Mouse (Mus musculus): ENCODE measurements around the gene Mad2l1bp. TPM values are rescaled to one million over a fixed set of nuclear protein-coding genes. Genes with fewer than 3 reads are reported as not detected.

The Mad2l1bp gene
- polyA plus RNA-seq, 1 experiment from 2014 or later, result 39.7 TPM

DNA sequence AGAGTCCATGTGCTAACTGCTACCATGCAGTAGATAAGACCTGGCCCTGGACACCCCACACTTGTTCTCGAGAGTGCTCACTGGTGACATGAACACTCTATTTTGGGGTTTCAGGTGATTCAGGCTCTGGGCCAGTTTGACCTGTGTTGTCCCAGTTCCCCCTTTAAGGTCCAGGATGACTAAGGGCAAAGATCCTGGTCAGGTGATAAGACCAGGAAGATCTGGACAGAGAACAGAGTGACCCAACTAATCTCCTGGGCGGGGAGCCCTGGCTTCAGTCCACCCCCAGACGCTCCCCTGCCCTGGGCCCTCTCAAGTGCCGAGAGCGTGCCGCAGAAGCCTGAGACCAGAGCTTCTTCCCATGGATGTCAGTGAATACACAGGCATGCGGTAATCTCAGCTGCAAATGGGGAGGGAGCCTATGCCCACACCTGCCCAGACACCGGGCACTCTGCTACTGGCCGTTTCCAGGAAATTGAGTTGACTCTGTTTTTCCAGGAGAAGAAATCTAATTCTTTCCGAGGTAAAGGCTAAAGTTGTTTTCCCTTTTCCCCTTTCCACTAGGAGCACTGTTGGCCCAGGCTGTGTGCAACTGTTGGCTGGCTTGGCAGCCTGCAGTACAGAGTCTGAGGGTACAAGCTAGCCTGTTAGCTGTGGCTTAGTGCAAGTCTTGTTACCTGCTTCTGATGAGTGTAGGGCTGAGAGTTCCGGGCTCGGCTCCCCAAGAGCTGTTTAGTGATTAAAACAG is 29.2 kb downstream of the Mad2l1bp start:
- DNase-seq (ENCODE audit: low spot score) (no peak), ATAC-seq (ENCODE audit: insufficient number of reproducible peaks, low FRiP score, low TSS enrichment, low read depth) (no peak)
- no peak overlapping the region for H3K4me3 ChIP-seq (ENCODE audit: low read depth, low read length)
- peaks cover 40% of the 10 kb centered on the region for H3K36me3 ChIP-seq (ENCODE audit: control insufficient read depth, insufficient read depth, low read length)
- no peaks in the 10 kb centered on the region for H3K27me3 ChIP-seq (ENCODE audit: control insufficient read depth, insufficient read depth, low read length)
- no peaks in the 10 kb centered on the region for H3K4me1 ChIP-seq (ENCODE audit: control insufficient read depth, insufficient read depth, low read length)
- no peak overlapping the region for H3K4me2 ChIP-seq (ENCODE audit: low read depth, severe bottlenecking)
- no peak overlapping the region for H3K9ac ChIP-seq (ENCODE audit: low read length)
- no peak overlapping the region for H3K27ac ChIP-seq (replicated peaks; ENCODE audit: low read depth, low read length)
- 86% methylated on average over 12 of the region's 12 CpGs for WGBS
- no peaks in the 10 kb centered on the region for H3K9me3 ChIP-seq (ENCODE audit: control insufficient read depth, low read length)

DNA sequence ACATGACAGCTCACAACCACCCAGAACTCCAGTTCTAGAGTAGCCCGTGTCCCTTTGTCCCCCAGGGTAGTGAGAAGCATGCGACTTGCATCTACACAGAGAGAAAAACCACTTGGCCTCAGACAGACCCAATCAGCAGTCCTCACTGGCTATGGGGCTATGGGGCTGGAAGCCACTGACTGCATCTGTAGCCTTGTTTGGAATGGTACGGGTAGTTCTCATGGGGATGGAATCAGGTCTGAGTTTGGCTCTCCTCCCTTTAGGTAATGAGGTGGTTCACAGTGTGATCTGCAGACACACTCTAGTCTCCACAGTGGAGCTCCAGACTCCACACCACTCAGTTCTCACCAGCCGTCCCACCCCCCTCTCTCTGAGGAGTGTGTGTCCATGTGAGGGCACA is 30.1 kb downstream of the Mad2l1bp start:
- Histone ChIP-seq H3K36me3 (ENCODE audit: control insufficient read depth, insufficient read depth, low read length) (peaks cover 44% of the 10 kb centered on the region), H3K27ac (replicated peaks; ENCODE audit: low read depth, low read length) (no peak overlapping the region), H3K27me3 (ENCODE audit: control insufficient read depth, insufficient read depth, low read length) (no peaks in the 10 kb centered on the region), H3K4me2 (ENCODE audit: low read depth, severe bottlenecking) (no peak overlapping the region), H3K4me1 (ENCODE audit: control insufficient read depth, insufficient read depth, low read length) (peaks cover 2% of the 10 kb centered on the region; the same call in 1 of the 2 replicates), H3K9me3 (ENCODE audit: control insufficient read depth, low read length) (no peaks in the 10 kb centered on the region), H3K4me3 (ENCODE audit: low read depth, low read length) (no peak overlapping the region), H3K9ac (ENCODE audit: low read length) (no peak overlapping the region)
- DNase-seq (ENCODE audit: low spot score), result no peak
- WGBS, result 95% methylated on average over 4 of the region's 4 CpGs
- ATAC-seq (ENCODE audit: insufficient number of reproducible peaks, low FRiP score, low TSS enrichment, low read depth), result no peak

DNA sequence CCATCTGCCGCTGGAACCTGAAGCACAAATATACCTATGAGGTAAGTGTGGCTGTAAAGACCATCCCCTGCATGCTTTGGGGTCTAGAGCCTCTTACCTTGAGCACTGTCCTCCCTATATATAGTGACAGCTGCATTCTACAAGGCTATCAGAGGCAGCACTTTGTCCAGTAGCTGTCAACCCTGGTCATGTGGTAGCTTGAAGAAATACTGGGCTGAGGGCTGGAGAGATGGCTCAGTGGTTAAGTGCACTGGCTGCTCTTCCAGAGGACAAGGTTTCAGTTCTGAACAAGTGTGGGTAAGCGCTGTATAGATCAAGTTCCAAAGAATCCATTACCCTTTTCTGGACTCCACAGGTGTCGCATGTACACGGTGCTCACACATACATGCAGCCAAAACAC is 30.6 kb downstream of the Mad2l1bp start:
- no peak overlapping the region for H3K4me2 ChIP-seq (ENCODE audit: low read depth, severe bottlenecking)
- ATAC-seq (ENCODE audit: insufficient number of reproducible peaks, low FRiP score, low TSS enrichment, low read depth) (no peak), DNase-seq (ENCODE audit: low spot score) (no peak)
- no peak overlapping the region for H3K4me3 ChIP-seq (ENCODE audit: low read depth, low read length)
- H3K9ac ChIP-seq (ENCODE audit: low read length), result no peak overlapping the region
- H3K27ac ChIP-seq (replicated peaks; ENCODE audit: low read depth, low read length), result no peak overlapping the region
- peaks cover 6% of the 10 kb centered on the region for H3K4me1 ChIP-seq (ENCODE audit: control insufficient read depth, insufficient read depth, low read length)
- H3K27me3 ChIP-seq (ENCODE audit: control insufficient read depth, insufficient read depth, low read length), result no peaks in the 10 kb centered on the region
- H3K9me3 ChIP-seq (ENCODE audit: control insufficient read depth, low read length), result no peaks in the 10 kb centered on the region
- H3K36me3 ChIP-seq (ENCODE audit: control insufficient read depth, insufficient read depth, low read length), result peaks cover 45% of the 10 kb centered on the region
- WGBS, result 98% methylated on average over 4 of the region's 4 CpGs

DNA sequence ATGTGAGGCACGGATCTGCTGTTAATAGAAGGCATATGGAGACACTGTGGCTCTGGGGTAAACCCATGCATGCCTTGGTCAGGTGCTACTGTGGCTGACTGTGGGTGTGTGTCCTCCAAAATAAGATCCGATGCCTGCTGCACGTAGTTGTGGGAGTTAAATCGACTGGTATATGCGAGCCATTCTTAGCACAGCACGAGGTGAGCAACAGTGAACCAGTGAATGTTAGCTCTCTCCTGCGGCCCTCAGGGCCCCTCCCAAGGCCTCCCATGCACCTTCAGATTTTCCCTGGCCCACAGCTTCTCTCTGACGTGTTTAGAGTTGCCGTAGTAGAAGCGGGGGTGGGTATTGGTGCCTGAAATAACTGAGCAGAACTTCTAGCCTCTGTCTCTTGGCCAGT is 33.7 kb downstream of the Mad2l1bp start:
- Histone ChIP-seq H3K9me3 (ENCODE audit: control insufficient read depth, low read length) (no peaks in the 10 kb centered on the region), H3K4me1 (ENCODE audit: control insufficient read depth, insufficient read depth, low read length) (peaks cover 32% of the 10 kb centered on the region), H3K27me3 (ENCODE audit: control insufficient read depth, insufficient read depth, low read length) (no peaks in the 10 kb centered on the region), H3K4me3 (ENCODE audit: low read depth, low read length) (no peak overlapping the region), H3K36me3 (ENCODE audit: control insufficient read depth, insufficient read depth, low read length) (peaks cover 29% of the 10 kb centered on the region), H3K9ac (ENCODE audit: low read length) (no peak overlapping the region), H3K27ac (replicated peaks; ENCODE audit: low read depth, low read length) (no peak overlapping the region), H3K4me2 (ENCODE audit: low read depth, severe bottlenecking) (no peak overlapping the region)
- no peak for ATAC-seq (ENCODE audit: insufficient number of reproducible peaks, low FRiP score, low TSS enrichment, low read depth)
- DNase-seq (ENCODE audit: low spot score), result no peak
- 80% methylated on average over 10 of the region's 10 CpGs for WGBS

DNA sequence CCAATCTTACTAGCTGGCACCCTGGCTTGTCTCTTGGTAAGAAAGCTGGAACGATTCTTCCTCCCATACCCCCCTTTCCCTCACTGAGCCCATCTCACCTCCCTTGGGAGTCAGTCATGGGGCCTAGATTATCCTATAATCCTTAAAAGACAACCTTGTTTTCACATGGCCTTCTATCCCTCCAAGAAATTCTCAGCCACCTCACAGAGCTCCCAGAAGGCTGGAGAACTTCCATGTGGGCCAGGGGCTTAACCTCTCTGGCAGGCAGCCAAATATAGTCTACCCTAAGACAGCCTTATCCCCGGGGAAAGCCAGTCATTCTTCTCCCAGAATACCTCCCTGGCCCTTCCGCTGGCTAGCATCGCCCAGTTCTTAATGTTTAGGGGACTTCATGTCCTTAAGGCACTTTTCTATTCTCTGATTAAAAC is 34.9 kb downstream of the Mad2l1bp start:
- peaks cover 26% of the 10 kb centered on the region for H3K36me3 ChIP-seq (ENCODE audit: control insufficient read depth, insufficient read depth, low read length)
- WGBS, result 63% methylated on average over 4 of the region's 4 CpGs
- H3K27ac ChIP-seq (replicated peaks; ENCODE audit: low read depth, low read length), result 0 out of 2 replicates have a peak overlapping the region, but pooled peaks have one; percentile 45

DNA sequence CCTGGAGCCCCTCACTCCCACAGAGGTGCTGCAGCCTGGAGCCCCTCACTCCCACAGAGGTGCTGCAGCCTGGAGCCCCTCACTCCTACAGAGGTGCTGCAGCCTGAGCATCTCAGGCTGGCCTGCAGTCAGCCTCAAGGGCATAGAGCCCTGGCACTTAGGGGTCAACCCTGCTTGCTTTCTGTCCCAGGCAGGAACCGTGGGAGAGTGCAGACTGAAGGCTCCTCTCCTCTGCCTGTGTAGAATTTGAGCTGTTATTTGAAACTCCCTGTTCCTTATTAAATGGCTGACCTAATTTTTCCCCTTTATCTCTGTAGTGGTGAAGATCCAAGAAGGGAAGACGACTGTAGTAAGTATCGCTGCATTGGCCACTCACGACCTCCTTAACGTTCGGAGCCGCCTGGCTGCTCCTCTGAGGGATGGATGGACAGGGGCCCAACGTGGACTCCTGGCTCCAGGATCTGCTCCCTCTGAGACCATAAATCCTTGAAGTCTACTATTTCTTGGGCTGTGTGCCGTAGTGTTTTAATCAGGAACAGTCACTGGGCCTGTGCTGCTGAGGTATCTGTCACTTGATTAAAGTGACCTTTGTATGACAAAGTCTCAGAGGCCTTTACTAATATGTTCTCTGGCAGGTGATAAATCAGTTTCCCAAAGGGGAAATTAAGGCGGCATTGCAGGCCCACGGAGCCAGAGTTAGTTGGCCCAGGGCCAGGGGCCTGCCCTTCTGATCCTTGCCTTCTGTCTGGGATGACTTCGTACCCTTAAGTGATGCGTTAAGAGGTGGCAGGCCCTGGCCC is 35.5 kb downstream of the Mad2l1bp start:
- Histone ChIP-seq H3K27ac (replicated peaks; ENCODE audit: low read depth, low read length) (peak overlapping the region; percentile 59), H3K4me1 (ENCODE audit: control insufficient read depth, insufficient read depth, low read length) (peaks cover 35% of the 10 kb centered on the region), H3K4me3 (ENCODE audit: low read depth, low read length) (no peak overlapping the region), H3K9ac (ENCODE audit: low read length) (no peak overlapping the region), H3K36me3 (ENCODE audit: control insufficient read depth, insufficient read depth, low read length) (peaks cover 20% of the 10 kb centered on the region; the same call in 1 of the 2 replicates), H3K4me2 (ENCODE audit: low read depth, severe bottlenecking) (no peak overlapping the region), H3K9me3 (ENCODE audit: control insufficient read depth, low read length) (no peaks in the 10 kb centered on the region), H3K27me3 (ENCODE audit: control insufficient read depth, insufficient read depth, low read length) (no peaks in the 10 kb centered on the region)
- WGBS, result 24% methylated on average over 13 of the region's 13 CpGs
- no peak for ATAC-seq (ENCODE audit: insufficient number of reproducible peaks, low FRiP score, low TSS enrichment, low read depth)
- DNase-seq (ENCODE audit: low spot score), result no peak

More for the DNA sequence above, 34.9 kb downstream of the Mad2l1bp start:
- ATAC-seq (ENCODE audit: insufficient number of reproducible peaks, low FRiP score, low TSS enrichment, low read depth) (no peak), DNase-seq (ENCODE audit: low spot score) (no peak)
- H3K4me3 ChIP-seq (ENCODE audit: low read depth, low read length), result no peak overlapping the region
- peaks cover 35% of the 10 kb centered on the region for H3K4me1 ChIP-seq (ENCODE audit: control insufficient read depth, insufficient read depth, low read length)
- no peaks in the 10 kb centered on the region for H3K27me3 ChIP-seq (ENCODE audit: control insufficient read depth, insufficient read depth, low read length)
- H3K9ac ChIP-seq (ENCODE audit: low read length), result no peak overlapping the region; the same call in 1 of the 2 replicates
- no peaks in the 10 kb centered on the region for H3K9me3 ChIP-seq (ENCODE audit: control insufficient read depth, low read length)
- H3K4me2 ChIP-seq (ENCODE audit: low read depth, severe bottlenecking), result no peak overlapping the region

DNA sequence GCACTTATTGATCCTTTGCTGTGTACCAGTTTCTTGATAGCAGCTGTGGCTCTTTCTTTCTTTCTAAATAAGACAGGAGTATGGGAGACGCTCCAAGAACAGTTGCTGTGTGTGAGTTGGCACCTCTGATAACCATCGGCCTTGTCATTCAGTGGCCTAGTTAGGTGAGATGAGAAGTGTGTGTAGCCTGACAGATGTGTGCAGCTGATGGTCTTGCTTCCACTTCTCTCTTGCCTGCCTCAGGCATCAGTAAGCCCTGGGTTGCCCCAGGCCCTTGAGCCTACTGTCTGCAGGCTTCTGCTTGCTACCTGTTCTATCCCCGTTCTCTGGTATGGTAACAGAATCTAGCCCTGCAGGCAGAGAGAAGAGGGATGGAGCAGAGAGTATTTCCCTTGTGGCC is 36.5 kb downstream of the Mad2l1bp start:
- H3K9me3 ChIP-seq (ENCODE audit: control insufficient read depth, low read length), result no peaks in the 10 kb centered on the region
- no peak overlapping the region for H3K4me2 ChIP-seq (ENCODE audit: low read depth, severe bottlenecking)
- peaks cover 35% of the 10 kb centered on the region for H3K4me1 ChIP-seq (ENCODE audit: control insufficient read depth, insufficient read depth, low read length)
- peaks cover 15% of the 10 kb centered on the region; the same call in 1 of the 2 replicates for H3K36me3 ChIP-seq (ENCODE audit: control insufficient read depth, insufficient read depth, low read length)
- ATAC-seq (ENCODE audit: insufficient number of reproducible peaks, low FRiP score, low TSS enrichment, low read depth) (no peak), DNase-seq (ENCODE audit: low spot score) (no peak)
- peak overlapping the region; percentile 59; the same call in 1 of the 2 replicates for H3K27ac ChIP-seq (replicated peaks; ENCODE audit: low read depth, low read length)
- H3K9ac ChIP-seq (ENCODE audit: low read length), result 0 out of 2 replicates have a peak overlapping the region, but pooled peaks have one; percentile 4
- WGBS, result 63% methylated on average over 3 of the region's 3 CpGs
- H3K4me3 ChIP-seq (ENCODE audit: low read depth, low read length), result no peak overlapping the region
- H3K27me3 ChIP-seq (ENCODE audit: control insufficient read depth, insufficient read depth, low read length), result no peaks in the 10 kb centered on the region

DNA sequence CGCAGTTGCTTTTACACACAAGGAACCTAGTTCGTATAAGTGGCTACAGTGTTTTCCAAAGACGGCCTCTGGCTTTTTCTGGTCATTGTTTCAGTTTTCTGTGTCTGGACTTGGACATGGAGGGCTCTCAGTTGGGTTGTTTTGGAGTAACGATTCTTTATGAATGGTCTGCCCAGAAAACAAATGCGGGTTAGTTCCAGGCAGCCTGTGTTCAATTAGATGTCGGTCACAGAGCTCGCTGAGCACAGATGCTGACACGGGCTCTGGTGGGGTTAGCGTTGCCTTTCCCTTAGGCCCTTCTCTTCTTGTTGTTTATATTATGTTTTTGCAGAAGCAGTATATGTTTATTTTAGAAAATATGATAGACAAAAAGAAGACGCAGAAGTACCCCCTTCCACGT is 37.2 kb downstream of the Mad2l1bp start:
- Histone ChIP-seq H3K4me1 (ENCODE audit: control insufficient read depth, insufficient read depth, low read length) (peaks cover 40% of the 10 kb centered on the region), H3K27ac (replicated peaks; ENCODE audit: low read depth, low read length) (peak overlapping the region; percentile 89), H3K4me2 (ENCODE audit: low read depth, severe bottlenecking) (no peak overlapping the region), H3K36me3 (ENCODE audit: control insufficient read depth, insufficient read depth, low read length) (peaks cover 15% of the 10 kb centered on the region; the same call in 1 of the 2 replicates), H3K9ac (ENCODE audit: low read length) (no peak overlapping the region), H3K4me3 (ENCODE audit: low read depth, low read length) (no peak overlapping the region), H3K27me3 (ENCODE audit: control insufficient read depth, insufficient read depth, low read length) (no peaks in the 10 kb centered on the region), H3K9me3 (ENCODE audit: control insufficient read depth, low read length) (no peaks in the 10 kb centered on the region)
- peak; percentile 63 for DNase-seq (ENCODE audit: low spot score)
- no peak for ATAC-seq (ENCODE audit: insufficient number of reproducible peaks, low FRiP score, low TSS enrichment, low read depth)
- WGBS, result 35% methylated on average over 11 of the region's 11 CpGs

Data from limb, embryonic 11.5 days (tissue).